ENCODE assay signal across 21 mouse cellular contexts in genomic region chr4:47842128-47842656, GRCm38 (mm10).
DNase-seq lines count a peak whose midpoint lies in the region; ATAC-seq lines count a peak whose summit lies in the region.
"Had no signal": no experiment of that assay in that cellular context is flagged by ENCODE, and none has a peak within 500 bp of the region (broad histone marks: within the 10 kb centered on the region; RNA-seq: fewer than 3 reads in every experiment).

No protein-coding gene starts in this region.

- H3K9me3 ChIP-seq in kidney, embryonic 16.5 days (ENCODE audit: low read length): no peaks in the 10 kb centered on the region
- H3K9me3 ChIP-seq in stomach, embryonic 16.5 days (replicated peaks; ENCODE audit: control insufficient read depth, low read length): no peaks in the 10 kb centered on the region
- H3K9me3 ChIP-seq: embryonic facial prominence, embryonic 12.5 days; forebrain, embryonic 15.5 days; heart, embryonic 13.5 days; hindbrain, embryonic 13.5 days had no signal

- H3K4me1 ChIP-seq in kidney, embryonic 16.5 days (ENCODE audit: insufficient read depth, low read length): peaks cover 3% of the 10 kb centered on the region; the same call in 1 of the 2 replicates
- no peaks in the 10 kb centered on the region for H3K4me1 ChIP-seq in stomach, embryonic 16.5 days (ENCODE audit: control insufficient read depth, insufficient read depth, low read length)
- H3K4me1 ChIP-seq: embryonic facial prominence, embryonic 12.5 days had no signal

- no peaks in the 10 kb centered on the region for H3K27me3 ChIP-seq in kidney, embryonic 16.5 days (ENCODE audit: insufficient read depth, low read length)
- no peaks in the 10 kb centered on the region for H3K27me3 ChIP-seq in stomach, embryonic 16.5 days (ENCODE audit: control insufficient read depth, insufficient read depth, low read length)
- H3K27me3 ChIP-seq: CH12.LX; embryonic facial prominence, embryonic 12.5 days; forebrain, embryonic 15.5 days; heart, embryonic 13.5 days; hindbrain, embryonic 13.5 days; Patski had no signal

- DNase-seq in kidney, adult 11 months: no peak
- peak; percentile 68 for DNase-seq in urinary bladder, postnatal 14 days (ENCODE audit: low spot score)
- DNase-seq in urinary bladder, adult 2 months (ENCODE audit: low spot score): no peak
- DNase-seq in adrenal gland, adult 2 months: no peak
- DNase-seq in layer of hippocampus, adult 8-10 months (ENCODE audit: low spot score in 2 of 2): no peak
- DNase-seq: adrenal gland, adult 8-10 months; adrenal gland, postnatal 36 days; cerebellum, adult 2 months; cerebellum, postnatal 10 days; gastrocnemius, postnatal 10 days; heart, postnatal 4 days had no signal

- no peak overlapping the region for H3K4me3 ChIP-seq in kidney, embryonic 16.5 days (ENCODE audit: low read length)
- H3K4me3 ChIP-seq in stomach, embryonic 16.5 days (replicated peaks; ENCODE audit: low read length): no peak overlapping the region
- H3K4me3 ChIP-seq: embryonic facial prominence, embryonic 12.5 days; forebrain, embryonic 15.5 days; heart, embryonic 13.5 days; hindbrain, embryonic 13.5 days had no signal

- H3K36me3 ChIP-seq in kidney, embryonic 16.5 days (ENCODE audit: insufficient read depth, low read length): no peaks in the 10 kb centered on the region
- H3K36me3 ChIP-seq in stomach, embryonic 16.5 days (ENCODE audit: control insufficient read depth, insufficient read depth, low read length): no peaks in the 10 kb centered on the region
- H3K36me3 ChIP-seq: embryonic facial prominence, embryonic 12.5 days; forebrain, embryonic 15.5 days; heart, embryonic 13.5 days; hindbrain, embryonic 13.5 days had no signal

- ATAC-seq in kidney, embryonic 16.5 days (ENCODE audit: low FRiP score, low TSS enrichment): 0 out of 2 replicates have a peak, but pooled peaks have one; percentile 43
- peak; percentile 53 for ATAC-seq in stomach, embryonic 16.5 days (ENCODE audit: insufficient read depth, low FRiP score)
- ATAC-seq: activated CD4-positive, CD25-positive, alpha-beta regulatory T cell, adult 4 months; forebrain, embryonic 15.5 days; hindbrain, postnatal 0 days; Patski had no signal

- no peak overlapping the region for H3K9ac ChIP-seq in kidney, embryonic 16.5 days (replicated peaks; ENCODE audit: low read length)
- no peak overlapping the region for H3K9ac ChIP-seq in stomach, embryonic 16.5 days (ENCODE audit: low read length)
- H3K9ac ChIP-seq: embryonic facial prominence, embryonic 12.5 days; forebrain, embryonic 15.5 days; heart, embryonic 13.5 days; hindbrain, embryonic 13.5 days had no signal

- H3K4me2 ChIP-seq in kidney, embryonic 16.5 days (replicated peaks; ENCODE audit: low read depth, low read length): no peak overlapping the region
- H3K4me2 ChIP-seq in stomach, embryonic 16.5 days (ENCODE audit: low read depth, low read length): no peak overlapping the region
- H3K4me2 ChIP-seq: embryonic facial prominence, embryonic 12.5 days; forebrain, embryonic 15.5 days; heart, embryonic 13.5 days; hindbrain, embryonic 13.5 days had no signal

- 36% methylated on average over 3 of the region's 3 CpGs for WGBS in kidney, embryonic 16.5 days
- 47% methylated on average over 3 of the region's 3 CpGs for WGBS in stomach, embryonic 16.5 days

- no peak overlapping the region for H3K27ac ChIP-seq in kidney, embryonic 16.5 days (ENCODE audit: low read length)
- no peak overlapping the region for H3K27ac ChIP-seq in stomach, embryonic 16.5 days (ENCODE audit: low read length)
- H3K27ac ChIP-seq: embryonic facial prominence, embryonic 12.5 days; forebrain, embryonic 15.5 days; heart, embryonic 13.5 days; hindbrain, embryonic 13.5 days; hindbrain, postnatal 0 days had no signal
